Mouse (Mus musculus): Measurements from ENCODE around the gene Stoml1.
A peak's percentile ranks its signal among the peaks of the same experiment; 100 is the strongest.

The Stoml1 gene

GRCm38 (mm10) chr9:58253033-58253804, at the start of gene Stoml1:
Gene Stoml1 (plus strand): TSS chr9:58253164.
- peak; percentile 85 for DNase-seq (ENCODE audit: low read depth, low spot score)

- DNase-seq (ENCODE audit: low read depth, low spot score) = no peak
Measured at GRCm38 (mm10) chr9:58203516-58204447, 49.2 kb upstream of the Stoml1 start, which contains the start of the genes Islr and Islr2. Gene Islr (minus strand): TSS chr9:58204306. Gene Islr2 (minus strand): TSS chr9:58204319.

DNA sequence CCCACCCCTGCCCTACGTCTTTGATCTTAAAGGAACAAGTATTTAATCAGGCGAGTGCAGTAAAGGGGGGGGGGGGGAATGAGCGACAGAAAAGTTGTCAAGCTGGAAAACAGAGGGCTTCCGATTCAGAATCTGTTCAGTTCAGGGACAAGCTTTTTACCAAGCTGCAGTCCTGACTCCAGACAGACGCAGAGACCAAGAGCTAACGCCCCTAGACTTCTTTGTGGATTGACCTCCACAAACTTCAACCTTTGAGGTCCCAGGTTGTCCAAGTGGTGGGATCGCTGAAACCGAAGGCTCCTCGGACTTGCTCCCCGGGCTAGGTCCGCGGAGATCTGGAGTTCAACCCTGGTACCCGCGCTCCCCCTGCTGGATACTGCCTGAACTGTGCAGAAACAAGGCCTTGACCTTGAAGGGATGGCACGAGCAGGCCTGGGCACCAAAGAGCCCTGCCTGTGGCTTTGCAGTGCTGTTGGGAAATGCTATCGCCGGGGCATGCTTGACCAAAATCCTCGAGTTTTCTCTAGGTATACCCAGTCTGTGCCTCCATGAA, 48.4 kb upstream of the Stoml1 start:
- peak; percentile 70 for DNase-seq (ENCODE audit: low read depth, low spot score)

- no peak for DNase-seq (ENCODE audit: low read depth, low spot score)
Measured at GRCm38 (mm10) chr9:58206013-58206412, 47.0 kb upstream of the Stoml1 start.

DNA sequence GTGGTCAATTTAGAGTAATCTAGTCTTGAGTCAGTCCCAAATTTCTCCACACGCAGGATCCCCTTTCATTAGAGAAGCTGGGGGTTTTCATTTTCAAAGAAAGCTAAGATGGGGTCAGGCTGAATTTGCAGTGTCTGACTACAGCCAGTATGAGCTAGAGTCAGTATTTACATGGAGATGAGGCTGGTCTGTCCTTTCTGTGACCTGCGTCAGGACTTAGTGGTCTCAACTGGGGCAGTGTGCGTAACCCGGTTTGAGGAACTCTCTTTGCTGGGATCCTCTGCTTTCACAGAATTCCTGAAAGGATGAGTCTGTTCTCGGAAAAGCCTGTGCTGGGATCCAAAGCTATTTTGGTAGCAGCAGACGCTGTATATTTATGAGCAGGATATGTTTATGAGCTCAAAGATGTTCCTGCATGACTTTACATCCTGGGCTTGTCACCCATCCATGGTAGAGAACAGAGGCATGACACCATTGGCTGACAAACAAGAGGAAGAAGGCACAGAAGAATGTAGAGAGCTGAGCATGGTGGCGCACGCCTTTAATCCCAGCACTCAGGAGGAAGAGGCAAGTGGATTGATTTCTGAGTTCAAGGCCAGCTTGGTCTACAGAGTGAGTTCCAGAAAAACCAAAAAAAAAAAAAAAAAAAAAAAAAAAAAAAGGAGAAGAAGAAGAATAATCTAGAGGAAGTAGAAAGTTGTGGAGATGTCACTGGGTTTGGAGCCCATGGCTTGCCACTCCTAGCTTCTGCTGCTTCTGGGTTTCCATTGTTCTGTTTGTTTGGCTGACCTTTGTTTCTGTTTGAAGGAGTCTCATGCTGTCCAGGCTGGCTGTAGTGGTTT, 43.3 kb upstream of the Stoml1 start:
- no peak for DNase-seq (ENCODE audit: low read depth, low spot score)

- no peak for DNase-seq (ENCODE audit: low read depth, low spot score)
Measured at GRCm38 (mm10) chr9:58210304-58210627, 42.7 kb upstream of the Stoml1 start.

- no peak for DNase-seq (ENCODE audit: low read depth, low spot score)
Measured at GRCm38 (mm10) chr9:58213377-58213776, 39.6 kb upstream of the Stoml1 start.

GRCm38 (mm10) chr9:58213865-58214264, 39.1 kb upstream of the Stoml1 start:
- no peak for DNase-seq (ENCODE audit: low read depth, low spot score)

DNA sequence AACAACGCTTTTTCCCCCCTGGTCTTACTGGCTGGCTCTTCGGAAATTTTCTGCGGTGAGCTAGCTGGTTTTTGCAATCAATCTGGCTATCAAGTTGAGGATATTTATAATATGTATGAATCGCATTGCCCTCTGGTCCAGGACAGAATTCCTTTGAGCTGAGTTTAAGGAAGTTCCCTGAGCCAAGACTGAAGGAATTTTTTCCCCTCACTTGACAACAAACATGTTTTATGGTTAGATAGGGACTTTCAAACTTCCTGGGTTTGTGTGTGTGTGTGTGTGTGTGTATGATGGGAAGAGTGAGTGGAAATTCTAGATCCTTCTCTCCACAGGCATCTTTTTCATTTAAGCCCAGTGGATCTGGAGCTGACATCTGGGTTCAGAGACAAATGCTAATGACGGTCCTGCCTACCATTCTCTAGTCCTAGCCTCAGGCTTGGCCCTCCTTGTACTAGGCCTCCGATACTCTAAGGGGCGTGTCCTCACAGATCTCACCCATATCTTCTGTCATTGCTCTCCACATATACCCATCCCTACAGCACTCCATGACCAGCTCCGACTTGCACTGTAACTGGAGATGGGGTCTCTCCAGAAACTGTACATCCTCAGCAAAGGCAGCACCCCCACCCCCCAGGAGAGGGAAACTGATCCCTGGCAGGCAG, 38.3 kb upstream of the Stoml1 start:
- DNase-seq (ENCODE audit: low read depth, low spot score) = no peak

GRCm38 (mm10) chr9:58216402-58216801, 36.6 kb upstream of the Stoml1 start:
- no peak for DNase-seq (ENCODE audit: low read depth, low spot score)

DNA sequence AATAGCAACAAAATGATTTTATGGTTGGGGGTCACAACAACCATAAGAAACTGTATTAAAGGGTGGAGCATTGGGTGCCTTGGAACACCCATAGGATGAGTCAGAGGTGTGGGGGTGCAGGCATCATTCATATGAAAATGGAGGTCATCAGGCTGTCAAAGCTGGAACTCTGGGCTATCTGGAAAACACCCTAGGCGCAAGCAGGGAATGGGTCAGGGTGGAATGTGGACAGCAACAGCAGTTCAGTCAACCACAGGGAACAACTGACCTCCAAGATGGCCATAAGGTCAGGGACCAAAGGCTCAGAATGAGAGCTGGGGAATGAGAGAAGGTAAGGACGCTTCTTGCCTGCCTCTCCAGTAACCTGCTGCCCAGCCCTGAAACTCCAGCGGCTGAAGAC, 34.4 kb upstream of the Stoml1 start:
- no peak for DNase-seq (ENCODE audit: low read depth, low spot score)

- no peak for DNase-seq (ENCODE audit: low read depth, low spot score)
Measured at GRCm38 (mm10) chr9:58220218-58220903, 32.6 kb upstream of the Stoml1 start.

DNA sequence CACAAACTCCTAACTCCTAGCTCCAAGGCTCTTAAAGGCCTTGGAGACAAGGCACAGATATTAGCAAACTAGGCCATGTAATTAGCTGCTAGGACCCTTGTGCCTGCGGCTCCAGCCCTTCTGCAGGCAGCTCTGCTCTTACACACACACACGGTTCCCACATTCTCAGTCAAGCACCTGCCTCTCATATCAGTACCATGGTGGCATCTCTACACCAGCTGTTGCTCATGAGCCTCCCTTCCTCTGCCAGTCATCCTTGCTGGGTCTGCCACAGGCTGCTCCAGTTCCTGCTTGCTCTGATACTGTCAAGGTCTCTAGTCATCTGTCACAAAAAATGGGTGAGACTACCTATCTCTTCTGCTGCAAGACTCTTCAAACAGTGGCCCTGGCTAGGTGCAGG, 28.6 kb upstream of the Stoml1 start:
- DNase-seq (ENCODE audit: low read depth, low spot score) = no peak

GRCm38 (mm10) chr9:58225915-58226913, 26.8 kb upstream of the Stoml1 start:
- DNase-seq (ENCODE audit: low read depth, low spot score) = no peak

DNA sequence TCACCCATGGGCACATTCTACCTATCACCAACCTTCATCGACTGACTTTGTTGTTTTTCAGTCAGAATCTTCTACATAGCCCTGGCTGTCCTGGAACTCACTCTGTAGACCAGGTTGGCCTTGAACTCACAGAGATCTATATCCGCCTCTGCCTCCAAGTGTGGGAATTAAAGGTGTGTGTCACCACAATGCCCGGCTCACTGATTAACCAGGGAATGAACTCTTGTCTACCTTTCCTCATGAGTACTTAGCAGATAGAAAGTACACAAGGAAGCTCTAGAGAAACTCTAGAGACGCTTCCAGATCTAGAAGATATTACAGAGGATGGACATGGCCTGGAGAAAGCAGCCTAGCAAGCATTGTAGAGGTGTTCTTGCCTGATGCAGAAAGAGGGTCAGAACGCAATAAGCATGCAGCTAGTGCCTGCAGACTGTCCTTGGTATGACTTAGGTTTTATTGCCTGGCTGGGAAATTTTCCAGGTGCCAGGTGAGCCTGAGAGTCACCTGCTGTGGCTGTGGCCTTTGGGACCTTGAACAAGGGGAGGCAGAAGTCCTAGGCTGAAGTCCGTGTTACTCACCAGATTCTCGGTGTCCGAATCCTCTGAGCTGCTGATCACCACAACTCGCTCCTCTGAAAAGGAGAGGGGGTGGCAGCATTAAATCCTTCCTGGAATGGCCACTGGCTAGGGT, 24.0 kb upstream of the Stoml1 start:
- DNase-seq (ENCODE audit: low read depth, low spot score) = no peak

GRCm38 (mm10) chr9:58231746-58232145, 21.2 kb upstream of the Stoml1 start:
- no peak for DNase-seq (ENCODE audit: low read depth, low spot score)

GRCm38 (mm10) chr9:58232374-58232773, 20.6 kb upstream of the Stoml1 start:
- DNase-seq (ENCODE audit: low read depth, low spot score) = no peak

GRCm38 (mm10) chr9:58234502-58235015, 18.4 kb upstream of the Stoml1 start:
- DNase-seq (ENCODE audit: low read depth, low spot score) = no peak

Data from retina, adult 2 months (tissue).